Mouse (Mus musculus): ENCODE data around the gene Plekha6. TPM values are rescaled to one million over a fixed set of nuclear protein-coding genes. Genes with fewer than 3 reads are reported as not detected.
A peak's percentile ranks its signal among the peaks of the same experiment; 100 is the strongest.

The Plekha6 gene
- polyA plus RNA-seq, 1 experiment: 2.6 TPM

DNA sequence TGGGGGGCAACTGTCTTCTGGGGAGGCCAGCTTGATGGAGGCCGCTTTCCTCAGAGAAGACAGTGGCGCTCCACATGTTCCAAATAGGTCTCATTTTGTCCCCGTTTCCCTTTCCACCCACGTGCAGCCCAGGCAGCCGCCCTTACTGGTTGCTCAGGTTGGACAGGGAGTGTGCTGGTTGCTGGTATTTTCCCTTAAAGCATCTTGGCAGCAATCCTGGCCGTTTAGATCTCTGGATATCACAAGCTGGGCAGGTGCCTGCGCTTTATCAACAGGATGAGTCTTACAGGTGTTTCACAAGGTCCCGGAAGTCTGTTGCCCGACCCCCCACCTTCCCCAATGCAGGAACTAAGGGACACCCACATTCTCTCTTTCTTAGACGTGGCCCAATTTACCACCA lies 2.0 kb upstream of the Plekha6 start:
- TF ChIP-seq CTCF (IDR thresholded peaks at IDR 0.05; ENCODE audit: borderline replicate concordance, insufficient read depth, low read length): no peak
- no peak for TF ChIP-seq POLR2A (IDR thresholded peaks at IDR 0.05; ENCODE audit: low read depth, low read length)
- Histone ChIP-seq H3K27ac (ENCODE audit: insufficient read depth, low read length) (no peak overlapping the region), H3K4me3 (ENCODE audit: insufficient read depth, low read length) (no peak overlapping the region), H3K4me1 (ENCODE audit: control insufficient read depth, insufficient read depth, low read length) (peaks cover 3% of the 10 kb centered on the region; the same call in 1 of the 2 replicates)

DNA sequence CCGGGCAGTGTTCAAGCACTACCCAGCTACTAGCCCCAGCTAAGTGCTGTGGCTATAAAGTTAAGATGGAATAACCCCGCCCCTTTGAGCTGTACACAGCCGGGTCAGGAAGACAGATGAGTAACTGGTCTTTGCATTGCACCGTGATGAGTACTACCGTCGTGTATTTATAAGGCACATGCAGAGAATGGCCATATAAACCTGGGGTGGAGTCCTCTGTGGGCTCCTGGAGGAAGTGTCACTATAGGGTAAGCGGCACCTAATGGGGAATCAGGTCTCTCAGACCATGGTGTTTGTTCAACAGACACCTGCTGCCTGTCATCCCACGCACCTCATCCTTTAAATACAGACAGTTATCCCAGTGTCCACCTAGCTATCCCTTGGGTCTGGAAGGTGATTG lies 1.0 kb upstream of the Plekha6 start:
- Histone ChIP-seq H3K27ac (ENCODE audit: insufficient read depth, low read length) (no peak overlapping the region), H3K4me3 (ENCODE audit: insufficient read depth, low read length) (no peak overlapping the region), H3K4me1 (ENCODE audit: control insufficient read depth, insufficient read depth, low read length) (peaks cover 3% of the 10 kb centered on the region; the same call in 1 of the 2 replicates)
- no peak for TF ChIP-seq POLR2A (IDR thresholded peaks at IDR 0.05; ENCODE audit: low read depth, low read length)
- TF ChIP-seq CTCF (IDR thresholded peaks at IDR 0.05; ENCODE audit: borderline replicate concordance, insufficient read depth, low read length): no peak

DNA sequence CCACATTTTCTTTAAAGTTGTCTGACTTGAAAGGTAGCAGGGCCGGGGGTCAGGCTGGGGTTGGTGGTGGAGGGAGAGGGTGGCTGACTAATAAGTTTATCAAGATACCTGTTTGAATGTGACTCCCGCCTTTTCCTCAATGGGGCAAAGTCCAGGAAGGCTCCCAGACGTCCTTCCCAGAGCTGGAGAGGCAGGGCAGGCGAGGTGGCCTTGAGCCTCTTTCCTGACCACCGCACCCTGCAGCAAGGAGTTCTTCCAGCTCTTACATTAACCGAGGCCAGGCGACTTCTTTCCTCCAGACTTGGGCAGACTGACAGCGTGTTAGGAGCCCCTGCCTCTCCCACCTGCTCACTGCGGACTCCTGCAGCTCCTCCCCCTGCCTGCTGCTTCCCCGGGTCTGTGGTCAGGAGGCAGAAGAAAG lies 591 bp downstream of the Plekha6 start:
- H3K4me3 ChIP-seq (ENCODE audit: insufficient read depth, low read length): no peak overlapping the region
- H3K4me1 ChIP-seq (ENCODE audit: control insufficient read depth, insufficient read depth, low read length): peaks cover 3% of the 10 kb centered on the region; the same call in 1 of the 2 replicates
- TF ChIP-seq POLR2A (IDR thresholded peaks at IDR 0.05; ENCODE audit: low read depth, low read length): no peak
- no peak for TF ChIP-seq CTCF (IDR thresholded peaks at IDR 0.05; ENCODE audit: borderline replicate concordance, insufficient read depth, low read length)
- no peak overlapping the region for H3K27ac ChIP-seq (ENCODE audit: insufficient read depth, low read length)

DNA sequence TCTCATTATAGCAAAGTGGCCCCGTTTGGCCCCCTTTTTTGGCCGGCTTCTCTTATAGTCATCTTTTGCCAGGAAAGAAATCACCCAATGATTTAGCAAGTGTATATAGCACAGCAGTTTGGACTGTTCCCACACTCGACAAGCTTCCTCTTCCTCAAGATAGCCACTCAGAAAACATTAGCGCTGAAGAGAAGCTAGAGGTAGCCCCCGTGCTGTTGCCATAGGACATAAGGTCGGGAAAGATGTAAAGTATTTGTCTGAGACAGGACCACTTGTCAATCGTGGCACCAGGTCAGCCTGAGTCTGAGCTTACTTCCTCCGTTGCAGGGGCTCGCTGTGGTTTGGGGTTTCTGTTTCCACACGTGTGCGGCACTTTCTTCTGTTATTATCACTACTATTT lies 1.1 kb downstream of the Plekha6 start:
- H3K27ac ChIP-seq (ENCODE audit: insufficient read depth, low read length): no peak overlapping the region
- H3K4me1 ChIP-seq (ENCODE audit: control insufficient read depth, insufficient read depth, low read length): peaks cover 3% of the 10 kb centered on the region; the same call in 1 of the 2 replicates
- TF ChIP-seq POLR2A (IDR thresholded peaks at IDR 0.05; ENCODE audit: low read depth, low read length) (no peak), CTCF (IDR thresholded peaks at IDR 0.05; ENCODE audit: borderline replicate concordance, insufficient read depth, low read length) (no peak)
- no peak overlapping the region for H3K4me3 ChIP-seq (ENCODE audit: insufficient read depth, low read length)

DNA sequence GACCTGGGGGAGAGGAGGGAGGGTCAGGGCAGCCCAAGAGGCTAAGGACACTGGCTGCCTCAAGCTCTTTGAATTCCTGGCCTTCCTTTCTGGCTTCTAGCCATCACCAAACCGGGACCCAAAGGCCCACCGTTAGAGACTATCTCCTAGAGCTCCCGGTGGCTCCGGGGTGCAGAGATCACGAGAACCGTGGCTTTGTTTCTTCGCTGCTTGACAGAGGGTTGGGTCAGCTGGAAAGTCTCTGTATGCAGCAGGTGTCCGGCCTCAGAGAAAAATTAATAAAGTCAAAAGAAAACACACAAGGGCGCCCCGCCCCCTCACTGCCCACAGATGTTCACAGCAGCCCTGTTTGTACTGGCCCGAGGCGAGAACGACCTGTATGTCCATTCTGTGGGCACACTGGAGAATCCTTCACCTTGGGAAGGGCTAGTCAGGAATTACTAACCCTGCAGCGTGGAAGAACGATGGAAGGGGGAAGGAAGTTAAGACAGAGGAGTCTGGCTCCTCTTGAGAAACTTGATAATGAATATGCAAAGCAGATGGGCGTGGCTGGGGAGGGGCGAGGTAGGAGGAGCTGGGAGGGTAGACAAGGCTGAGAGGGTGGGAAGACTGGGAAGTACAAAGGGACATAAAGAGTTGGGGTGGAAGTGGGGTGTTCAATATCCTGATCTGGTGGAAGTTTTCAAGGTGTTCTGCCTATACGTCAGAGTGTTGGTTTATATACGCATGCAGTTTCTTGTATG lies 4.5 kb downstream of the Plekha6 start:
- no peak for TF ChIP-seq CTCF (IDR thresholded peaks at IDR 0.05; ENCODE audit: borderline replicate concordance, insufficient read depth, low read length)
- no peak for TF ChIP-seq POLR2A (IDR thresholded peaks at IDR 0.05; ENCODE audit: low read depth, low read length)
- no peak overlapping the region for H3K4me3 ChIP-seq (ENCODE audit: insufficient read depth, low read length)
- no peak overlapping the region for H3K27ac ChIP-seq (ENCODE audit: insufficient read depth, low read length)
- H3K4me1 ChIP-seq (ENCODE audit: control insufficient read depth, insufficient read depth, low read length): no peaks in the 10 kb centered on the region

DNA sequence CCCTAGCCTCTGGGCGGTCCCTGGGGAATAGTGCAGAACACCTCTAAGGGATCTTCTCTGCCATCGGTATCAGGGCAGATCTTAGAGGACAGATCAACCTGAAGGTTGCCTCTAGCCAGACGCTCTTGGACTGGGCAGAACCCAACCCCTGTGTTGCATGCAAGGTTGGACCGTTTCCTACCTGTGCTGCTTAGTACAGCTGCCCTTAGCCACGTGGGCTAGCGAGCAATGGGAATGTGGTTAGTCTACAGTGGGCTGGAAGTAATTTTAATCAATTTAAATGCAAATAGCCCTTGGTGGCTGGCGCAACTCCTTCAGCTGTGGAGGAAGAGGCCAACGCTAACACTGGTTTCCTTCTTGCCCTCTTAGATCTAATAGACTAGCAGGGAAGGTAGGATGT lies 6.2 kb downstream of the Plekha6 start:
- Histone ChIP-seq H3K27ac (ENCODE audit: insufficient read depth, low read length) (no peak overlapping the region), H3K4me1 (ENCODE audit: control insufficient read depth, insufficient read depth, low read length) (no peaks in the 10 kb centered on the region), H3K4me3 (ENCODE audit: insufficient read depth, low read length) (no peak overlapping the region)
- TF ChIP-seq POLR2A (IDR thresholded peaks at IDR 0.05; ENCODE audit: low read depth, low read length): no peak
- no peak for TF ChIP-seq CTCF (IDR thresholded peaks at IDR 0.05; ENCODE audit: borderline replicate concordance, insufficient read depth, low read length)

DNA sequence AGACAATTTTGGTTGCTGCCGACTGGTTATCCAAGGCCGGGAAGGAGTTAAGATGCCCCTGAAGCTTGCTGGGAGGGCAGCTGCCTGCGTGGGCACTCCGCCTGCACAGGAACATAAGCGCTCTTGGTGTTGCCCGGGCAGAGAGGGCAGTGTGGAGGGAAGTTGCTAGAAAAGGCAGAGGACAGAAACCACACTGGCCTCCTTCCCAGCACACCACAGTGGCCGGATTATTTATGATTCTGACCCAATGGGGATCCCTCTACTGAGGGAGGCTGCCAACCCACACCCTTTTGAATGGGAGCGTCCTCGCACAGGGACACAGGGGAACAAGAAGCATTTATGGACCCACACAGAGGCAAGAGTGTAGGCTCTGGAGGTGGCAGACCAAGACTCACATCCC lies 7.3 kb downstream of the Plekha6 start:
- Histone ChIP-seq H3K27ac (ENCODE audit: insufficient read depth, low read length) (no peak overlapping the region), H3K4me3 (ENCODE audit: insufficient read depth, low read length) (no peak overlapping the region), H3K4me1 (ENCODE audit: control insufficient read depth, insufficient read depth, low read length) (no peaks in the 10 kb centered on the region)
- no peak for TF ChIP-seq POLR2A (IDR thresholded peaks at IDR 0.05; ENCODE audit: low read depth, low read length)
- no peak for TF ChIP-seq CTCF (IDR thresholded peaks at IDR 0.05; ENCODE audit: borderline replicate concordance, insufficient read depth, low read length)

DNA sequence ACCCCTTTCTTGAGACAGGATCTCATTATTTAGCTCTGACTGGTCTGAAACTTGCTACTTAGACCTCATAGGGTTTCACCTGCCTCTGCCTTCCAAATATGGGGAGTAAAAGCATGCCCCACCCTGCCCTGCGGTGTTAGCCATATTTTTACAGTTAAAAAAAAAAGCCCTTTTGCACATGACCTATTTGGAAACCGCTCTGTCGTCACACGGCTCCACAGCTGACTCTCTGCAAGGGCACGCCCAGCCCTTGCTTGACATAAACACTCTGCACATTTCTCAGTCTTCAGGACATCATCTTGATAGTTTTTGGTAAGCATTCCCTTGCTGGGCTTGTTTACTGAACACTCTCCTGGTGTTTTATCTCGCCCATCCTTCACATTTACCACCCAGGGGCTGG lies 11.1 kb downstream of the Plekha6 start:
- Histone ChIP-seq H3K27ac (ENCODE audit: insufficient read depth, low read length) (no peak overlapping the region), H3K4me1 (ENCODE audit: control insufficient read depth, insufficient read depth, low read length) (no peaks in the 10 kb centered on the region), H3K4me3 (ENCODE audit: insufficient read depth, low read length) (no peak overlapping the region)
- TF ChIP-seq CTCF (IDR thresholded peaks at IDR 0.05; ENCODE audit: borderline replicate concordance, insufficient read depth, low read length): no peak
- no peak for TF ChIP-seq POLR2A (IDR thresholded peaks at IDR 0.05; ENCODE audit: low read depth, low read length)

DNA sequence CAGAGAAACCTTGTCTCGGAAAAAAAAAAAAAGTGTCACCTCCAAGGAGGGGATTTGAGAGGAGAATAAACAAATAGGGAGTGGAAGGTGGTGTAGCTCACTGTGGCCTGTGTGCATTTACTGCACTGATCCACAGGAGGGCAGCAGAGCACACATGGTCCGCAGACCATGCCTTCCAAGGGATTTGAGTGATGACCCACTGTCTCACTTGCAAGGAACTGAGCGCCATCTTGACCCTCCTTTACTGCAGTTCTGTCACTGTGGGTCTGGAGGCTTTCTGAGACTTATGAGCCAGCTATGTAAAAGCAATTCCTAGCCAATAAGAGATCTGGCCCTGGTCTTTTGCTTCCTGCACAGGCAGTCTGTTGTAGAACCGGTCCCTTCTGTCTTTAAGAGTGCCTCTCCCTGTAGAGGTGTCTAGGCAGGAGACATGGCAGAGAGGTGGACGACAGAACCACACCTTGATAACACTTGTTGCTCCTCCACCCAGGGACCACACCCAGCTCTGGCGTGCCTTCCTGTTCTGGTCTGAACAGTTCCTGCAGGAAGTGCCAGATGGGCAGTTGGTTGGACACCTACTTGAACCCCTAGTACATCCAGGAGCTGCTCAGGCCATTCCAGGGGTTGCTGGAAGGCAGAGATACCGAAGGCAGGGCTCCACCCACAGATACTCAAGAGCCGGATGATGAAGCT lies 13.6 kb downstream of the Plekha6 start:
- H3K4me3 ChIP-seq (ENCODE audit: insufficient read depth, low read length): no peak overlapping the region
- no peak overlapping the region for H3K27ac ChIP-seq (ENCODE audit: insufficient read depth, low read length)
- H3K4me1 ChIP-seq (ENCODE audit: control insufficient read depth, insufficient read depth, low read length): no peaks in the 10 kb centered on the region
- peak; percentile 100 for TF ChIP-seq CTCF (IDR thresholded peaks at IDR 0.05; ENCODE audit: borderline replicate concordance, insufficient read depth, low read length)
- no peak for TF ChIP-seq POLR2A (IDR thresholded peaks at IDR 0.05; ENCODE audit: low read depth, low read length)

Measured in embryonic fibroblast, embryonic 13.5 days (primary cell).